Mouse (Mus musculus) bone marrow, adult 2 months (tissue): ENCODE measurements around the gene Gm13697.

ENCODE experiments used
- CTCF ChIP-seq: fragments of 200-500 bp; IDR thresholded peaks from 2 replicates; pipeline ENCODE4 v1.5.1; 2011; ENCODE audit warnings: low read length, control low read depth; ENCODE audit not compliant: control insufficient read depth, insufficient read depth
- POLR2A ChIP-seq: fragments of 200-500 bp; IDR thresholded peaks from 2 replicates; pipeline ENCODE4 v1.6.1; 2011; ENCODE audit warnings: low read depth, mild to moderate bottlenecking, control low read depth, low read length, borderline replicate concordance; ENCODE audit not compliant: control insufficient read depth

DNA sequence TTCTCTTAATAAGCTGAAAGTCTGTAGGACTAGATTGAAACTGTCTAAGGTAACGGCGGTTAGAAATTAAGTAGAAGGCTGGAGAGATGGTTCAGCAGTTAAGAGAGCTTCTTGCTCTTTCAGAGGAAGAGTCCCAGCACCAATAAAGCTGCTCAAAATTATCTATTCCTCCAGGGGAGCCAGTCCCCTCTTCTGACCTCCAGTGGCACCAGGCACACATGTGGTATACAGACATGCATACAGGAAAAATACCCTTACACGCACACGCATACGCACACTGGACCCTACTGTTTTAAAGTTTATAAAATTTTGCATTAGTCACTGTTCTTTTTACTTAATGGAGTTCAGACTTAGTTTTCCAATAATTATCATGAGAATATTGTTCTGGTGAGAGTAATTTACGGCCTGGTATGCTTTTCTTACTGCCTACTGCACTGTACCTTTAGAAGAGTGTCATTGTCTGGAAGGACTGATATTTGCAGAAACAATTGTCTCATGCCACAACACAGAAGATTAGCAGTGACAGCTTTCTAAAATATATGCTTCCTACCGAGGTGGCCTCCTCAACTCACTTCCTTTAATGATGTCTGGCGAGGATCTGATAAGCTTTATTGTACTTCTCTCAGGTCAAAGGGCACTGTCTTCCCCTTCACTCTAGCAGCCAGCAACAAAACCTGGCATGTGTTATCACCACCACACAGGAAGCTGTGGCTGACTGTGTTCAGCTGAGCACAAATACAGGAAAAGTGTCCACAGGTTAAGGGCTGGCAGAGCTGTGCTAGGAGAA is 35.2 kb downstream of the Gm13697 start:
- TF ChIP-seq CTCF (no peak), POLR2A (no peak)
